Mouse (Mus musculus) neural tube, embryonic 13.5 days (tissue): ENCODE measurements around the gene Kif2c. TPM values are rescaled to one million over a fixed set of nuclear protein-coding genes. Genes with fewer than 3 reads are reported as not detected.

Source experiments
- ATAC-seq: fragments of 200-750 bp; cut with Nextera tagmentation; 2 replicates; pipeline ENCODE4 v1.8.0; 2017; ENCODE audit warnings: low read depth, mild to moderate bottlenecking, moderate TSS enrichment, moderate library complexity
- H3K27ac ChIP-seq: fragments of 300-500 bp; sonication (generic); replicated peaks from 2 replicates; pipeline ENCODE4 v1.5.1; 2015; ENCODE audit warnings: moderate library complexity, mild to moderate bottlenecking, inconsistent platforms
- H3K27me3 ChIP-seq: fragments of 300-500 bp; sonication (generic); 2 replicates; pipeline ENCODE4 v1.6.1; 2015; ENCODE audit warnings: mild to moderate bottlenecking, inconsistent platforms
- H3K36me3 ChIP-seq: fragments of 300-500 bp; sonication (generic); 2 replicates; pipeline ENCODE4 v1.6.1; 2015; ENCODE audit warnings: mild to moderate bottlenecking, inconsistent platforms
- H3K4me1 ChIP-seq: fragments of 300-500 bp; sonication (generic); replicated peaks from 2 replicates; pipeline ENCODE4 v1.6.1; 2015; ENCODE audit warnings: inconsistent platforms
- H3K4me2 ChIP-seq: fragments of 300-500 bp; sonication (generic); 2 replicates; pipeline ENCODE4 v1.6.1; 2015; ENCODE audit warnings: inconsistent platforms, mild to moderate bottlenecking, moderate library complexity
- H3K4me3 ChIP-seq: fragments of 300-500 bp; sonication (generic); 2 replicates; pipeline ENCODE4 v1.5.1; 2015; ENCODE audit warnings: mild to moderate bottlenecking, inconsistent platforms
- H3K9ac ChIP-seq: fragments of 300-500 bp; sonication (generic); 2 replicates; pipeline ENCODE4 v1.6.1; 2015; ENCODE audit warnings: moderate library complexity, mild to moderate bottlenecking, inconsistent platforms
- H3K9me3 ChIP-seq: fragments of 300-500 bp; sonication (generic); 2 replicates; pipeline ENCODE4 v1.6.1; 2016; ENCODE audit warnings: inconsistent platforms
- whole genome bisulfite sequencing: fragments of 180-500 bp; shearing (Covaris S2); methylation state at CpG from one replicate; pipeline ENCODE4 v1.1.7; 2015; 5-methylcytosine and 5-hydroxymethylcytosine counted together
- polyA plus RNA-seq: library from polyadenylated mRNA; unstranded; fragments of >200 nt; fragmentation: Nextera tagmentation; extraction: Ambion mirVana; gene quantifications from 2 replicates; pipeline ENCODE4 v1.2.1, GENCODE M21; 2015

The Kif2c gene
- 11.8 and 16.1 TPM in 2 replicates for polyA plus RNA-seq

DNA sequence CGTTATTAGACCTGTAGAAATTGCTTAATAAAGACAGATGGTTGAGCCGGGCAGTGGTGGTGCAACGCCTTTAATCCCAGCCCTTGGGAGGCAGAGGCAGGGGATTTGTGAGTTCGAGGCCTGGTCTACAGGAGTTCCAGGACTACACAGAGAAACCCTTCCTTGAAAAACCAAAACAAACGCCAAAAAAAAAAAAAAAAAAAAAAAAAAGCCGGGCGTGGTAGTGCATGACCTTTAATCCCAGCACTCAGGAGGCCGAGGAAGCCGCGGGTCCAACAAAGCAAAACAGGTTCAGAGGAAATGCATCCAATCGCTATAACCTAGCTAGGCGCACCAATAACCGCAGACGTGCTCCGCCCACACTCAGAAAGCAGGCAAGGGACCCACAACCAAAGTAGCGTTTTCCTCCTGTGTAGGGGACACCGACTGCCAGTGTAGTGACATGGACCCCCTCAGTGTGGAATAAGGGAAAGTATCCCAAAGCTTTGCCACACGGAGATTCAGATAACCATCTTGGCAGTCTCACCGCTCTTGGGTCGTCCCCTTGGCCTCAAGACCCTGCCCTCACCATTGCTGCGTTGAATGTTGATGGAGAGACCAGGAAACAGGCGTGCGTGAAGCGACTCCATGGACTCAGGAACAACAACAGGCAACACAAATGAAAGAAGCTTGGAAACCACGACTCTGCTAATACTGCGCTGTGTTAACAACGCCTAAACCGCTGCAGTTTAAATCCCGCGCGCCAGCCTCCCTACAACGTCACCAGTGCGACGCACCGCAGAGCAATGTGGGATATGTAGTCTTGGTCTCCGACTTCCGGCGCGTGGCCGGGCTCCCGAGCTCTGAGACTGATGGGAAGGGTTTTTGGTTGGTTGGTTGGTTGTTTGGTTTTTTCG lies at the start of gene Kif2c:
Gene Kif2c (minus strand): TSS at position 777 of the 896 bp plus-strand sequence.
- peak within 1 kb of the TSS; percentile 82 for H3K4me2 ChIP-seq
- peak within 1 kb of the TSS; percentile 77 for H3K9ac ChIP-seq
- WGBS, result 2% methylated on average over 42 of the region's 42 CpGs
- H3K36me3 ChIP-seq, result 0 out of 2 replicates have a peak, but pooled peaks cover 5% of the 10 kb centered on the region
- H3K4me3 ChIP-seq, result peak within 1 kb of the TSS; percentile 51
- no peaks in the 10 kb centered on the region for H3K27me3 ChIP-seq
- H3K4me1 ChIP-seq, result peaks cover 19% of the 10 kb centered on the region
- peak within 1 kb of the TSS; percentile 83 for H3K27ac ChIP-seq
- H3K9me3 ChIP-seq, result no peaks in the 10 kb centered on the region
- peak; percentile 97 for ATAC-seq

DNA sequence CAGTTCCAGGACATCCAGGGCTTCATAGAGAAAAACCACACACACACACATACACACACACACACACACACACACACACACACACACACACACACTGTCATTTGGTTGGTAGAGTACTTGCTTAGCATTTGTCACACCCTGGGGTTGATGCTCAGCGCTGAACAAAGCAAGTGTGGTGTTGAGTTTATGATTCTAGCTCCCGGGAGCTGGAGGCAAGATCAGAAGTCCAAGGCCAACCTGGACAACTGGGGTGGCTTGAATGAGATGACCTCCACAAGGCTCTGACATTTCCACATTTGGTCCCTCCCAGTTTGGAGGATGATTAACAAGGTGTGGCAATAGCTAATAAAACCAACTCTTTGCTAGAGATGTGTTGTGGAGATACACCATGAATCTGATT lies 48.8 kb upstream of the Kif2c start:
- no peak overlapping the region for H3K4me2 ChIP-seq
- H3K27ac ChIP-seq, result no peak overlapping the region
- whole genome bisulfite sequencing, result 85% methylated on average over 2 of the region's 2 CpGs
- no peak overlapping the region for H3K9ac ChIP-seq
- ATAC-seq, result no peak
- H3K36me3 ChIP-seq, result no peaks in the 10 kb centered on the region
- 0 out of 2 replicates have a peak, but pooled peaks cover 3% of the 10 kb centered on the region for H3K27me3 ChIP-seq
- H3K4me1 ChIP-seq, result peaks cover 10% of the 10 kb centered on the region; the same call in 1 of the 2 replicates
- no peaks in the 10 kb centered on the region for H3K9me3 ChIP-seq
- H3K4me3 ChIP-seq, result no peak overlapping the region

DNA sequence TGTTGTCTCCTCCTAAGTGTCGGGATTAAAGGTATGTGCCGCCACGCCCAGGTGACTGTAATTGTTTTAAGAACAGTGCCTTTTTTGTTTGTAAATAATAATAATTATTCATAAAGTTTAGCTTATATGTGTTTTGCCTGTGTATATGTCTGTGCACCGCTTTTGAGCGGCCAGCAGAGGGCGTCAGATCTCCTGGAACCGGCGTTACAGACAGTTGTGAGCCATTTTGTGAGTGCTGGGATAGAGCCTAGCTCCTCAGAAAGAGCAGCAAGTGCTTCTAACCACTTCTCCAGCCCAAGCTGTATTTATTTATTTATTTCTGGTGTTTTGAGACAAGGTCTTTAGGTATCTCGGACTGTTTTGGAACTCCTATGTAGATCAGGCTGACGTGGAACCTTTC lies 47.9 kb upstream of the Kif2c start:
- no peak overlapping the region for H3K4me2 ChIP-seq
- H3K4me3 ChIP-seq, result no peak overlapping the region
- peaks cover 10% of the 10 kb centered on the region; the same call in 1 of the 2 replicates for H3K4me1 ChIP-seq
- no peak overlapping the region for H3K9ac ChIP-seq
- H3K9me3 ChIP-seq, result no peaks in the 10 kb centered on the region
- no peaks in the 10 kb centered on the region for H3K27me3 ChIP-seq
- WGBS, result 57% methylated on average over 10 of the region's 10 CpGs
- ATAC-seq, result no peak
- no peak overlapping the region for H3K27ac ChIP-seq
- no peaks in the 10 kb centered on the region for H3K36me3 ChIP-seq

DNA sequence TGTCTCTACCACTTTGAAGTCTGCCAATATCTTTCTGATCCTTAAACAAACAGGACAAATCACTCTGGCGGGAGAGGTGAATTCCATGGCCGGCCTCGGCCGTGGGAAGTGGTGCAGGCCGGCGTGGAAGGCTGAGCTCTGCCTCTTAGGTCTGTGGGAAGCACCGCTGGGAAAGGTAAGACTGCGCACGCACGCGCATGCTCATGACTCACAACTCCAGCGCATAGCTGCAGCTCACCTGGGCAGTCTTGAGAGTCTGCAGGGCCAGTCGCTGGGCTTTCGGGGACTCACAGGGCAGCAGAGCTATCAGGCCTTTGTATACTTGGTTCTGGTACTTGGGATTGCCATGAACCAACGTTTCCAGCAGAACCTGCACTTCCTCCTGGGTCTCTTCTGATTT lies 47.2 kb upstream of the Kif2c start:
- Histone ChIP-seq H3K4me2 (no peak overlapping the region), H3K9me3 (no peaks in the 10 kb centered on the region), H3K36me3 (no peaks in the 10 kb centered on the region), H3K9ac (no peak overlapping the region), H3K27me3 (no peaks in the 10 kb centered on the region), H3K4me1 (peaks cover 10% of the 10 kb centered on the region; the same call in 1 of the 2 replicates), H3K27ac (no peak overlapping the region), H3K4me3 (no peak overlapping the region)
- no peak for ATAC-seq
- WGBS, result 81% methylated on average over 15 of the region's 15 CpGs

DNA sequence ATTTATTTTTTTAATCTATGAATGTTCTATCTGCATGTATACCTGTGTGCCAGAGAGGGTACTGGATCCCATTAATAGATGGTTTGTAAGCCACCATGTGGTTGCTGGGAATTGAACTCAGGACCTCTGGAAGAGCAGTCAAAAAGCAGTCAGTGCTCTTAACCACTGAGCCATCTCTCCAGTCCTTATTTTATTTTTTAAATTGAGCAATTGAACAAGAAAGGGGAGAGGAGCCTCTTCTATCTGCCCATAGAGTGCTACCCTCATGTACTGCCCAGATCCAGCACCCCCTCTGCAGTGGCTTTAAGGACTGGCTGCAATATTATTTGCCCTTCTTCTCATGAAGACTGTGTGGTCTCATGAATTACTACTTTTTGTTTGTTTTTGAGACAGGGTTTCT lies 42.8 kb upstream of the Kif2c start:
- Histone ChIP-seq H3K4me2 (no peak overlapping the region), H3K27ac (no peak overlapping the region), H3K27me3 (no peaks in the 10 kb centered on the region), H3K9ac (no peak overlapping the region), H3K36me3 (no peaks in the 10 kb centered on the region), H3K9me3 (no peaks in the 10 kb centered on the region), H3K4me1 (no peaks in the 10 kb centered on the region), H3K4me3 (no peak overlapping the region)
- ATAC-seq, result no peak

DNA sequence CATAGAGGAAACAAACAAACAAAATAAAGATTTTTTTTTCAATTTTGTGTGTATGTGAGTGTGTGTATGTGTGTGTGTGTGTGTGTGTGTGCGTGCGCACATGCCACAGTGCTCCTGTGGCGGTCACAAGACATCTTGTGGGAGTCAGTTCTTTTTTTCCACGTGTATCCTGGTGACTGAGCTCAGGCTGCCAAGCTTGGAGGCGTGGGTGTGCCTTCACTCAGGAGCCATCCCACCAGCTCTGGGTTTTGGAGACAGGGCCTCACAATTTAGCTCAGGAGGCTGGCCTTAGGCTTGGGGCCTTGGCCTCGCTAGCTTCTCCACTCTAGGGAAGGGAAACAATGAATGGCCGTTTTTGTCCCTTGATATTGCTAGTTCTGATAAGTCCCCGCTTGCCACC lies 41.7 kb upstream of the Kif2c start:
- ATAC-seq, result no peak
- Histone ChIP-seq H3K27me3 (no peaks in the 10 kb centered on the region), H3K4me3 (no peak overlapping the region), H3K4me1 (no peaks in the 10 kb centered on the region), H3K36me3 (no peaks in the 10 kb centered on the region), H3K27ac (no peak overlapping the region), H3K4me2 (no peak overlapping the region), H3K9me3 (no peaks in the 10 kb centered on the region), H3K9ac (no peak overlapping the region)
- 68% methylated on average over 8 of the region's 8 CpGs for WGBS

DNA sequence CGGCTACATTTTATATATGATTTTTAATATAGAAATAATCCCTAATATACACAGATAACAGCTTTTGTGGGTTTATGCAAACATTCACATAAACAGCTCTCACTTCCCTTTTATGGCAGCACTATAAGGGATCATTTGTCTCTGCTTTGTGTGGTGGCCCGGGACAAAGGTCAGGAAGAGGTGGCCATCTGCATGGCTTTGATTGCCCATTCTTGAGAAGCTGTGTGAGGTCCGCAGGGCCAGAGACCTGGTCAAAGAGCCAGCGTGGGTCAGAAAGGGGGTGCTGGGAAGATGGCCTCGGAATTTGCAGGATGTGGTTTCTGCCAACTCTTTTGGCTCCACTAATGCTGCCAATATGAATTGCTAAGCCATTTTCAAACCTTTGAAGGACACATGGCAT lies 40.6 kb upstream of the Kif2c start:
- no peaks in the 10 kb centered on the region for H3K27me3 ChIP-seq
- H3K4me3 ChIP-seq, result no peak overlapping the region
- no peaks in the 10 kb centered on the region for H3K4me1 ChIP-seq
- no peak overlapping the region for H3K9ac ChIP-seq
- no peak overlapping the region for H3K4me2 ChIP-seq
- ATAC-seq, result no peak
- 11% methylated on average over 5 of the region's 5 CpGs for WGBS
- no peak overlapping the region for H3K27ac ChIP-seq
- no peaks in the 10 kb centered on the region for H3K9me3 ChIP-seq
- no peaks in the 10 kb centered on the region for H3K36me3 ChIP-seq

DNA sequence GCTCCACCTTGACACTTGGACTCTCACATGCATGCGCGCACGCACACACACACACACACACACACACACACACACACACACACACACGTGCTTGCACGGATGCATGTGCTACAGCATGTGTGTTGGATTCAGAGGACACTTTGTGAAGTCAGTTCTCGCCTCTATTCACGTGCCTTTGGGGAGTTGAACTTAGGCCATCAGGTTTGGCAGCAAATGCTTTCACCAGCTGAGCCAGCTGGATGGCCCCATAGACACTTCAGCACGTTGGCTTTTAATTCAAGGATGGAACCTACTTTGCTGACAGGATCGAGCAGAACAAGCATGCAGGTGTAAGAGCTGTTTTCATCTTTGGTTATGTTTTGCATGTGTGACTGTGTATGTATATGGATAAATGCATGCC lies 39.4 kb upstream of the Kif2c start:
- no peaks in the 10 kb centered on the region for H3K9me3 ChIP-seq
- WGBS, result 83% methylated on average over 9 of the region's 9 CpGs

DNA sequence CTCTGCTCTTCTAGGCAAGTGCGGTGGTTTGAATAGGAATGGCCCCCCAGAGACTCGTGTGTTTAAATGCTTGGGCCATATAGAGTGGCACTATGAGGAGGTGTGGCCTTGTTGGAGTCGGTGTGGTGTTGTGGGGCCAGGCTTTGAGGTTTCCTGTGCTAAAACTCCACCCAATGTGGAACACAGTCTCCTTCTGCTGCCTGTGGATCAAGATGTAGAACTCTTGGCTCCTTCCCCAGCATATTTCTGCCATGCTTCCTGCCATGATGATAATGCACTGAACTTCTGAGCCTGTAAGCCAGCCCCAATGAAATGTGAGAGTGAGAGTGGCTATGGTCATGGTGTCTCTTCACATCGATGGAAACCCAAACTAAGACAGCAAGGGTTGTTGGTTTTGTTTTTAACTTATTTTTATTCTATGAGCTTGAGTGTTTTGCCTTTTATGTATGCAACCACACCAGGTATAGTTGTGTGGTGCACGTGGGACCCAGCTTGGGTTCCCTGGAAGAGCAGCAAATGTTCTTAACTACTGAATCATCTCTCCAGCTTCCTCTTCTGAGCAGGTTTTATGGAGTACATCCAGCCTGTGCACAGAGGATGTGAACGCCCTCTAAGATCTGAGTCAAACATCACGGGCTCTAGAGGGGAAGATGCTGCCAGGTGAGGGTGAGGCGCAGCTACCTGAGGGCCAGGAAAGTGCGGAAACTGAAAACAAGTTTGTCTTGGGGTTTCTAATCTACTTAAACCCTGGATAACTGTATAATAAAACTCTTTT lies 38.5 kb upstream of the Kif2c start:
- no peak overlapping the region for H3K9ac ChIP-seq
- no peak overlapping the region for H3K27ac ChIP-seq
- H3K4me3 ChIP-seq, result no peak overlapping the region
- no peaks in the 10 kb centered on the region for H3K36me3 ChIP-seq
- H3K4me2 ChIP-seq, result no peak overlapping the region
- no peaks in the 10 kb centered on the region for H3K27me3 ChIP-seq
- WGBS, result 77% methylated on average over 9 of the region's 9 CpGs
- H3K4me1 ChIP-seq, result no peaks in the 10 kb centered on the region
- H3K9me3 ChIP-seq, result no peaks in the 10 kb centered on the region
- ATAC-seq, result no peak

More for the DNA sequence above, 39.4 kb upstream of the Kif2c start:
- Histone ChIP-seq H3K4me2 (no peak overlapping the region), H3K27ac (no peak overlapping the region), H3K4me3 (no peak overlapping the region), H3K4me1 (no peaks in the 10 kb centered on the region), H3K27me3 (no peaks in the 10 kb centered on the region), H3K9ac (no peak overlapping the region), H3K36me3 (no peaks in the 10 kb centered on the region)
- ATAC-seq, result no peak

DNA sequence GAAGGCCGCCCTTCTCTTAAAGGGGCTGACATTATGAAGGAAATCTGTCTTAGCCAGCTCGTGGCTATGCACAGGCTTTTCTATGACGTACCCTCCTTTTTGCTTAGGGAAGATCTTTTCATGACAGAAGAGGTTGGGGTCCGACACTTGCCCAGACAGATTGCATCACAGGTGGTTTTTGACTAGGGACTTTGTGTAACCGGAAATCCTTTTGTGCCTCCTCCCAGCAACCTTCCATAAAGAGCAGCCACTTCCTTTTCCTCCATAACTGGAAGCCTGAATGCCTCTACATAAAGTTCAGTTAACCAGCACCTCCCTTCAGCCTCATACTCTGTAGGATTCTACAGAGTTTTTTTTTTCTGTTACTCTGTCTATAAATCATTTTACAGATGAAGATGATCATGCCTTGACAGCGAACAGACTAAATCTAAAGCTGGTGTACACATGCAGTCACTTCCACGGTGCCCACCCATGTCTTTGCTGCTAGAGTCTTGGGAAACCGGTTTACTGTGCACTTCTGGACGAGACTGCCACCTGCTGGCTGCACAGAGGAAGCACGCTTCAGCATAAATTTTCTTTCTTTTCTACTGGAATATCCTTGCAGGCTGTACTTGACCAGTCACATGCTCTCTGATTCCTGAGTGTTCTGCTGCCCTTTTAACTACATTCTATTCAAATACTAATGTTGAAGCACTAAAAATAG lies 36.2 kb upstream of the Kif2c start:
- H3K4me1 ChIP-seq, result no peaks in the 10 kb centered on the region
- H3K27me3 ChIP-seq, result no peaks in the 10 kb centered on the region
- H3K27ac ChIP-seq, result no peak overlapping the region
- H3K9ac ChIP-seq, result no peak overlapping the region
- no peak overlapping the region for H3K4me3 ChIP-seq
- H3K9me3 ChIP-seq, result no peaks in the 10 kb centered on the region
- no peaks in the 10 kb centered on the region for H3K36me3 ChIP-seq
- 38% methylated on average over 10 of the region's 10 CpGs for WGBS
- ATAC-seq, result no peak
- H3K4me2 ChIP-seq, result no peak overlapping the region

DNA sequence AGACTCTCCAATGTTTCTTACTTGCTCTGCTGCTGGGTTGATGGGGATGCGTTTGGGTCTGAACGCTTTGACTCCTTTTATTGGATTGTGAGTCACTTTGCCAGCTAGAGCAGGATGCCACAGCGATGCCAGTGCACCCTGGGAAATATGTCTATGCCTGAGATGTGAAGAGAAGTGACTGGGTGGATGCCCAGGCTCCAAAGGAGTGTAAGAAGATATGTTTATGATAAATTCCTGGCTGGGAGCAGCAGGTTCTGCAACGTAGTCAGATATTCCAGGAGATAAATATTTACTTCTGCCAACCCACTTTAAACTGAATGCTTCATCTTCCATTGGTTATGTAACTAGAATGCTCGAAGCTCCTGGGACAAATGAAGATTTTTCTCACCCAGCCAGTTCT lies 34.6 kb upstream of the Kif2c start:
- Histone ChIP-seq H3K4me3 (no peak overlapping the region), H3K36me3 (no peaks in the 10 kb centered on the region), H3K4me1 (no peaks in the 10 kb centered on the region), H3K4me2 (no peak overlapping the region), H3K9ac (no peak overlapping the region), H3K9me3 (no peaks in the 10 kb centered on the region), H3K27me3 (no peaks in the 10 kb centered on the region), H3K27ac (no peak overlapping the region)
- WGBS, result 80% methylated on average over 5 of the region's 5 CpGs
- no peak for ATAC-seq

DNA sequence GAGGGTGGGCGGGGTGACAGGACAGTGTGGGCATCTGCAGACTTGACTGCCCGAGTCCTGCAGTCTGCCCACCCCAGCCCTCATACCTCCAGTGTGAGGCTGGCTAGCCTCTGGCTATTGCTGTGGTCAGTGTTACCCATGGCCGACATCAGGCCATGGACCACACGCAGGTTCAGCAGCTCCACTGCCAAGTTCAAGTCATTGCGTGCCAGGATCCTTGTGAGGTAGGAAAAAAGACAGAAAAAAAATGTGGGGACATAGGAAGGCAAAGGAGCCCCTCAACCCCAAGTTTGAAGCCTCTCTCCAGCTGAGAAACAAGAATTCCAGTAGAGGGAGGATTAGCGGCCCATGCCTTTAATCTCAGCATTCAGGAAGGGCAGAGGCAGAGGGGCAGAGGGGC lies 31.8 kb upstream of the Kif2c start:
- WGBS, result 86% methylated on average over 6 of the region's 6 CpGs
- Histone ChIP-seq H3K36me3 (no peaks in the 10 kb centered on the region), H3K9ac (no peak overlapping the region), H3K27ac (no peak overlapping the region), H3K27me3 (no peaks in the 10 kb centered on the region), H3K9me3 (no peaks in the 10 kb centered on the region), H3K4me3 (no peak overlapping the region), H3K4me2 (no peak overlapping the region), H3K4me1 (no peaks in the 10 kb centered on the region)
- no peak for ATAC-seq
